Mouse (Mus musculus): Measurements from ENCODE around the gene Cidec.

The Cidec gene

GRCm38 (mm10) chr6:113435664-113436205 lies at the start of gene Cidec:
TSS of gene Cidec (minus strand) at chr6:113435760.
- DNase-seq (ENCODE audit: low spot score in 2 of 2), result no peak

- peak; percentile 27 to 46 for DNase-seq (ENCODE audit: low spot score in 2 of 2)
These were observed 48.2 kb upstream of the Cidec start for GRCm38 (mm10) chr6:113483729-113484128.

- peak; percentile 96 to 97 for DNase-seq (ENCODE audit: low spot score in 2 of 2)
These were observed 47.6 kb upstream of the Cidec start, which contains the start of gene Creld1 for GRCm38 (mm10) chr6:113483100-113483615. TSS of gene Creld1 (plus strand) at chr6:113483297.

- DNase-seq (ENCODE audit: low spot score in 2 of 2), result peak; percentile 30 to 33
These were observed 47.0 kb upstream of the Cidec start for GRCm38 (mm10) chr6:113482477-113483099.

GRCm38 (mm10) chr6:113480555-113481373 lies 45.2 kb upstream of the Cidec start:
- peak; percentile 23 to 35 for DNase-seq (ENCODE audit: low spot score in 2 of 2)

GRCm38 (mm10) chr6:113478906-113479305 lies 43.3 kb upstream of the Cidec start:
- DNase-seq (ENCODE audit: low spot score in 2 of 2), result no peak

- DNase-seq (ENCODE audit: low spot score in 2 of 2), result no peak
These were observed 41.8 kb upstream of the Cidec start for GRCm38 (mm10) chr6:113477353-113477752.

GRCm38 (mm10) chr6:113473715-113474114 lies 38.2 kb upstream of the Cidec start:
- DNase-seq (ENCODE audit: low spot score in 2 of 2), result no peak

GRCm38 (mm10) chr6:113473246-113473645 lies 37.7 kb upstream of the Cidec start:
- DNase-seq (ENCODE audit: low spot score in 2 of 2), result no peak

- no peak for DNase-seq (ENCODE audit: low spot score in 2 of 2)
These were observed 36.5 kb upstream of the Cidec start for GRCm38 (mm10) chr6:113472061-113472460.

- peak; percentile 74 to 79 for DNase-seq (ENCODE audit: low spot score in 2 of 2)
These were observed 35.9 kb upstream of the Cidec start, which contains the start of gene Il17rc for GRCm38 (mm10) chr6:113471297-113471936. TSS of gene Il17rc (plus strand) at chr6:113471427.

- DNase-seq (ENCODE audit: low spot score in 2 of 2), result peak; percentile 48 to 64
These were observed 33.9 kb upstream of the Cidec start for GRCm38 (mm10) chr6:113469432-113469831.

GRCm38 (mm10) chr6:113469021-113469420 lies 33.5 kb upstream of the Cidec start:
- peak; percentile 55 to 73 for DNase-seq (ENCODE audit: low spot score in 2 of 2)

GRCm38 (mm10) chr6:113468512-113468911 lies 33.0 kb upstream of the Cidec start:
- DNase-seq (ENCODE audit: low spot score in 2 of 2), result no peak

- no peak for DNase-seq (ENCODE audit: low spot score in 2 of 2)
These were observed 30.0 kb upstream of the Cidec start for GRCm38 (mm10) chr6:113465602-113466001.

GRCm38 (mm10) chr6:113464040-113464439 lies 28.5 kb upstream of the Cidec start:
- DNase-seq (ENCODE audit: low spot score in 2 of 2), result no peak

- DNase-seq (ENCODE audit: low spot score in 2 of 2), result no peak
These were observed 23.1 kb upstream of the Cidec start for GRCm38 (mm10) chr6:113458635-113459034.

GRCm38 (mm10) chr6:113457952-113458534 lies 22.5 kb upstream of the Cidec start, which contains the start of gene Il17re:
TSS of gene Il17re (plus strand) at chr6:113458484.
- DNase-seq (ENCODE audit: low spot score in 2 of 2), result no peak

- DNase-seq (ENCODE audit: low spot score in 2 of 2), result no peak
These were observed 19.4 kb upstream of the Cidec start for GRCm38 (mm10) chr6:113455007-113455406.

- DNase-seq (ENCODE audit: low spot score in 2 of 2), result no peak
These were observed 16.3 kb upstream of the Cidec start for GRCm38 (mm10) chr6:113451839-113452238.

GRCm38 (mm10) chr6:113447639-113448038 lies 12.1 kb upstream of the Cidec start:
- no peak for DNase-seq (ENCODE audit: low spot score in 2 of 2)

Measured in heart, adult 9 months (tissue).